Mouse (Mus musculus) embryo, embryonic 10.5 days (tissue): ENCODE data around the gene Ntn4.

ENCODE experiments used
- DNase-seq: peaks from one replicate; pipeline ENCODE4 v3.0.0-alpha.2; 2015; ENCODE audit warnings: low spot score

Gene Ntn4

DNA sequence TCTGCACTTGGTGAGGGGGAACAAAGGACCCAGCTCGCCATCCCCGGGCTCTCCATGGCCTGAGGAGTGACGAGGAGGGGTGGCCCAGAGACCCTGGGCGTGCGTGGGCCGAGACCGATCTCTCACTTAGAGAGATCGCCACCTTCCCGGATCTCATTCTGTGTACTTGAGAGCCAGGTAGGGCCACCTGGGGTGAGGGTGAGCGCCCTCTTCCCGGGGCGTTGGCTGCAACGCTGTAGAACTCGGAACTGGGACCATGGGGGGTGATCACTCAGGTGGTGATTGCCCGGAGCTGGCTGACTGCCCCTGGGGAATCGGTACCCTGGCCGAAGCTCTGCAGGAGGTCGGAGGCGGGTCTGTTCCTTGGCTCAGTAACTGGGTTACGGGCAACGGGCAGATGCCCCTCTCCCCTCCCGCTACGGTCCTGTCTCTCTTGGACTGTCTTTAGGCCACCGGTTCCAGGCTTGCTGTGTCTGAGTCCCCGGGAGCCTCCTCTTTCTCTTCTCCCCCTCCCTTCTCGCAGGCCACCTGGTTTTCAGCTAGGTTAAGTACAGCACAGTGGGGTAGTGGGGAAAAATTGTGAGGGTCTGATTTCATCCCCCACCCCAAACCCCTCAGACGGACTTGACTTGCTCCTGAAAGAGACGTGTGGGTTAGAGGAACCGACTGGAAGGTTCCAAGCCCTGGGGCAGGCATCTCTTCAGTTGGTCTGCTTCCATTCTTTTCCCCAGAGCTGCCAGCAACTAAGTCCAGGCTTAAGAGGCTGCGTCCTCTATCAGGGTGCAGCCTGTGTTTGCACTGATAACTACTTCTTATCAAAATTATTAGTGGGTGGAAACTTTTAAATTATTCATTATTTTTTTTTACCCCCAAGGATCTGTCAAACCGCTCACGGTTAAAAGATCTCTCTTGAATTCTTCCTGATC, 1.6 kb downstream of the Ntn4 start:
- peak; percentile 66 for DNase-seq

DNA sequence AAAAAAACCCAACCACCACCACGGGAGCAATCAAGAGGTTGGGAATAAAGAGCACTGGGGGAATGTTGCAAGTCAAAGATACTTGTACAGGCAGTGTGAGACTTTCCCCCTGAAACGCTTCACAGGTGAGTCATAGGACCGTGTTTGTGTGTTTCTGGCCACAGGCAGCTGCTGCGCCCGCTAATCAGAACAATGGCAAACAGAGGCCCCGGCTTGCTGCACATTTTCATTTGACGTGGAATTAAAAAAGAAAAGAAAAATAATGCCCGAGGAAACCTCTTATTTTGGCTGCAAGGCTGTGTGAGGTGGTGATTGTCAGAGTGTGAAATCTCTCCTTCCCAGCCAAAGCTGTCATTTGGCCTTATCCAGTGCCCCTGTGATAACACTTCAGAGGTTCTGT, 2.4 kb downstream of the Ntn4 start:
- DNase-seq: no peak

- no peak for DNase-seq
Measured at GRCm38 (mm10) chr10:93644451-93644941, 4.0 kb downstream of the Ntn4 start.

DNA sequence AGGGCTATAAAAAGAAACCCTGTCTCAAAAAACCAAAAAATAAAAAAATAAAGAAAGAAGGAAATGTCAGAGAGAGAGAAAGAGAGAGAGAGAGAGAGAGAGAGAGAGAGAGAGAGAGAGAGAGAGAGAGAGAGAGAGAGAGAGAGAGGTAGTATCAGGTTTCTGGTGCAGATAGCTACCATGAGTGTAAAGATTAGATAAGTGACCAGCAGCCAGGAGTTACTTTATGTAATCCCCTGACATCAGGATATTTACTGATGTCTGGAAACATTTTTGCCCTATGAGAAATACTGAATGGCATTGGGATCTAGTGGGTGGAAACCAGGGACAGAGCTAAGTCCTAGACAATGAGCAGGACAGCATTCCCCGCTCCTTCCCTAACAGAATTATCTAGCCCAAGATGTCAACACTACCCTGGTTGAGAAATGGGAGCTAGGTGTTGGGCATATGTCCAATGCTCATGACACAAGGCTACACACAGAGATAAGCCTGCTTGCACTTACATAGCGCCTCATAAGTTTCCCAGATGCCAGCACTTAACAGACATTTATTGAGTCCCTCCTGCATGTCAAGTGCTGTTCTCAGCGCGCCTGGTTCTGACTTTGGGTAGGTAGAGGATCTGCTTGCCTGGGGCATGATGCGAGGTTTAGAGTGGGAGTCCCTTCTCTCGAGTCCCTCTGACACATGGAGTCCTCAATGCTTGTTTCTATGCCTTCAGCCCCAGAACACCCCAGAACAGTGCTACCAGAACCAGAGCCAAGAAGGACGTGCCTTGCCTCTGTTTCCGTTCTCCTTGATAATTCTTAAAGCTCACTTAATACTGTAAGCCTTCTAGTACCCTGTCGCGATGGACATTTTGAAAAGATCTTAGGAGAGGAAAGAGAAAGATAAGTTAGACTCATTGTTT, 7.4 kb downstream of the Ntn4 start:
- no peak for DNase-seq

- DNase-seq: no peak
Measured at GRCm38 (mm10) chr10:93648598-93649102, 8.2 kb downstream of the Ntn4 start.

GRCm38 (mm10) chr10:93649127-93649526, 8.6 kb downstream of the Ntn4 start:
- no peak for DNase-seq

- no peak for DNase-seq
Measured at GRCm38 (mm10) chr10:93649600-93649999, 9.1 kb downstream of the Ntn4 start.

DNA sequence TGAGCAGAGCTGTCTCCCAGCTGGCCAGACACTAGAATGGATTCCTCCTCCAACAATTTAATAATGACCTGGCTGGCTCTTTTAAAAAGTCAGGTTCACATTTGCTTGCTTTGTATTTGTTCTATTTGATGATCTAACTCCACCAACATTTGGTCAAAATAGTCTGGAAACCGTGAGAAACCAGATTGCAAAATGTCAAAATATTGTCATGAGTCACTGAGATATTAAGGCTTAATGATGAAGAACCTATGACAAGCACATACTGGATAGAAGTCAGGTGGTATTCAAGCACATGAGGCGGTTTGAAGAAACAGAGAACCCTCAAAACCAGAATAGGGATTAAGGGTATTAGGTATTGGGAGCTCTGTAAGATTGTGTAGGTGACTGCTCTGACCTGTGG, 12.8 kb downstream of the Ntn4 start:
- DNase-seq: no peak

DNA sequence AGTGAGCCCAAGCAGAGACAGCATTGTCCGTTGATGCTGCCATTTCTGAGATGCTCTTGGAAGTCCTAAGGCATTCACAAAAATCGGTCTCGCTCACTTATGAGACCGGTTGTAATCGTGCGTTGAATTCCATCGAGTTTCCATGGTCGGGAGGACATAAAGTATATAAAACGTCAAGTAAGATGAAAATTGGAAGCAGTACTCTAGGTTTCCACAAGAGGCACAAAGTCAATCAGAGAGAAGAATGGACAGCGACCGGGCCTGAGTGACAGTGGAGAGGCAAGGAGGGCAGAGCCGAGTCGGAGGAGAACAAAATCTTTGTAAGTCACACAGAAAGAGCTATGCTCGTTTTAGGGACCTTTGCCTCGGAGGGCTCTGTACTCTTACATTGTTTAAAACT, 14.9 kb downstream of the Ntn4 start:
- DNase-seq: no peak

- no peak for DNase-seq
Measured at GRCm38 (mm10) chr10:93659792-93660191, 19.3 kb downstream of the Ntn4 start.

- DNase-seq: no peak
Measured at GRCm38 (mm10) chr10:93661348-93661991, 21.0 kb downstream of the Ntn4 start.

GRCm38 (mm10) chr10:93662018-93662417, 21.5 kb downstream of the Ntn4 start:
- DNase-seq: no peak

GRCm38 (mm10) chr10:93666222-93666621, 25.7 kb downstream of the Ntn4 start:
- no peak for DNase-seq

GRCm38 (mm10) chr10:93666996-93667395, 26.5 kb downstream of the Ntn4 start:
- no peak for DNase-seq

DNA sequence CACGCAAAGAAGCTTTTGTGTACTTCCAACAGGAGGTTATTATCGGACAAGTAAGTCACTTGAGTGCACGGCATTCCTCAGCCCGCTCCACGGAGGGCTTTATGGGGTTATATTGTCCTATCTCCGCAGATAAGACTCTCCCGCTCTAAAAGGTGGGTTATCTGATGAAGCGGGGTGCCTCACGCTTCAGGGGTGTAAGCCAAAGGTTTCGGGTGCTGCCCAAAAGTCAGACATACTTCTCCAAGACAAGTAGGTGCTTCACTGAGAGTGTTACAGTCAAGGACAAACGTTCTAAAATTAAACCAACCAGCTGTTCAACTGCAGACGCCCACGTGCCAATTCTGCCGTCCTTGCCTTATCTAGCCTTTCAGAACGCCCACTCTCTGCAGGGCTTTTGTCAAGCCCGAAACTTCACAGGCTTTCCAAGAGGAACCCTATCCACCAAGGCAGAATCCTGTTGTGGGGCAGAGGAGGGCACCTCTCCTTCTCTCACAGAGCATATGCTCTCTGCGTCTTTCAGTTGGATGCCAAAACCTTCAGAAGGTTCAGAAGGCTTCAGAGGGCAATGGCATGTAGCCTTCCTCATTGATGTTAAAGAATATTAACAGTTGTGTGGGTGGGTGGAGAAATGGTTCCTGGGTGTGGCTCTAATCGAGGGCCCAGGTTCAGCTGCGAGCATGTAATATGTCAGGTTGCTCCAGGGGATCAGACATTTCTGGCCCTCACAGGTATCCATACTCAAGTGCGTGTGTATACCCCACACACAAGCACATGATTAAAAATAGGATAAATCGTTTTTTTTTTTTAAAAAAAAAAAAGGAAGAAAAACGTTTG, 32.4 kb downstream of the Ntn4 start:
- no peak for DNase-seq

DNA sequence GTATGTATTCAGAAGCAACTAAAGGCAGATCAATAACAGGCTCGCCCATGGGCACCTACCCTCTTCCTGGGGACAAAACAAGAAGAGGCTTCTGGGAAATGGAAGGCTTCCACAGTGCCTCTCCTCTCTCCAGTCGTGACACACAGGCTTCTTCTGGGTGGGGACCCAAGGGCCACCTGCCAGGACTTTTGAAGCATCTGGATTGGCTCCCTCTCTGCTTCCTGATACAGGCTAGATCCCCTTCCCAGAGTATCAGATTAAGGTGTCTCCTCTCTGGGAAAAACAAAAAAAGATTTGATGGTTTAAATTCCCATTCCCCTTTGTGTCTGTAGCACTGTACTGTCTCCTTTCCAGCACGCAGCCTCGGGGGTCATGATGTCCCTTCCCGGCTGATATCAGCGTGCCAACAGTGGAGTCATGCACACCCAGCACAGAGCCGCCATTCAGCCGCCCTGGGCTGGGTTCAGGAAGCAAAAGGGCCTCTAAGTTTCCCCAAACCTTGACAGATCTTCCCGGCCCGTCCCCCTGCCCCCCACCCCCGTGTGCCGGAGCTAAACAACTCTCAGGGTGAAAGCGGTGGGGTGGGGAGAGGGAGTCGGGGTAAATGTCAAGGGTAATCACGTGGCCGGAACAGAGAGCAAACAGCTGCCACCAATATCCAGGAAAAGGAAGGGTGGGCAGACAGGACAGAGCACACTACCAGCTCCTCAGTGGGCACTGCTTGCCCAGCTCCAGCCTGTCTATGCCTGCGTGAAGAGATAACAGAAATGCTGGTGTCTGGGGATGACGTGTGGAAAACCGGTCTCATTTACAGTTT, 38.9 kb downstream of the Ntn4 start:
- no peak for DNase-seq

DNA sequence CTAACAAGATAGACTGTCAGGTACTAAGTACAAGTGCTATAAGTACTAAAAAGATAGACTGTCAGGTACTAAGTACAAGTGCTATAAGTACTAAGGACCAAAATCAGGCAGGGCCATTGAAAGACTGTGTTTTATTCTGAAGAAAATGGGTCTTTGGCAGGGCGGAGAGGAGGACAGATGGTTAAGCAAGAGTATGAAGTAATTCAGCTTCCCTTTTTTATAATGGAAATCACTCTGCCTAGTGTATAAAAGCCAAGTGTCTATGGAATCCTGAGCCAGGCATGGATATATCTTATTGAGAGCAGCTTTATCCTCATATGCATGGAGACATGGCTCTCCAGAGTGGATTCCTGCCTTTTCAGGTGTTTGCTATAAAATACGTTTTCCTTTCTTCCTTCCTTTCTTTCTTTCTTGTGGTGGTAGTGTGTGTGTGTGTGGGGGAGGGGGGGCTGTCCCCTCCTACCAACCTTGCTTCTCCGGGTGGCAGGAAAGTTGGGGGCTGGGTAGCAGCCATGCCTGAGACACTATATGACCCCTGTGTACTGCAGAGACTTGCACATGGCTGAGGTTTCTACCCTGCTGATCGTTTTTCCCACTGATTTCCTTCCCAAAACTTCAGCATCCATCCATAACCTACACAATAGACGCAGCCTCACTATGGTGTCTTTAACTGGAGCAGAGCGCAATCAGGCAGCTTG, 40.3 kb downstream of the Ntn4 start:
- no peak for DNase-seq

- no peak for DNase-seq
Measured at GRCm38 (mm10) chr10:93682185-93682747, 41.8 kb downstream of the Ntn4 start.

GRCm38 (mm10) chr10:93683185-93683584, 42.7 kb downstream of the Ntn4 start:
- no peak for DNase-seq
